Mouse (Mus musculus): ENCODE results near the gene H2-Ab1. TPM values are rescaled to one million over a fixed set of nuclear protein-coding genes. Genes with fewer than 3 reads are reported as not detected.

Gene H2-Ab1
- polyA plus RNA-seq, 1 experiment from 2014 or later, result 5.3 TPM

GRCm38 (mm10) chr17:34285371-34285770, 27.9 kb downstream of the H2-Ab1 start:
- Histone ChIP-seq H3K27ac (no peak overlapping the region), H3K36me3 (no peaks in the 10 kb centered on the region), H3K9me3 (no peaks in the 10 kb centered on the region), H3K27me3 (peaks cover 3% of the 10 kb centered on the region; the same call in 1 of the 2 replicates), H3K4me1 (no peaks in the 10 kb centered on the region; the same call in 1 of the 2 replicates), H3K4me3 (no peak overlapping the region), H3K4me2 (no peak overlapping the region), H3K9ac (no peak overlapping the region)
- 74% methylated on average over 4 of the region's 4 CpGs for WGBS
- no peak for ATAC-seq (ENCODE audit: insufficient number of reproducible peaks, insufficient read depth, low FRiP score, low TSS enrichment, low read depth)

DNA sequence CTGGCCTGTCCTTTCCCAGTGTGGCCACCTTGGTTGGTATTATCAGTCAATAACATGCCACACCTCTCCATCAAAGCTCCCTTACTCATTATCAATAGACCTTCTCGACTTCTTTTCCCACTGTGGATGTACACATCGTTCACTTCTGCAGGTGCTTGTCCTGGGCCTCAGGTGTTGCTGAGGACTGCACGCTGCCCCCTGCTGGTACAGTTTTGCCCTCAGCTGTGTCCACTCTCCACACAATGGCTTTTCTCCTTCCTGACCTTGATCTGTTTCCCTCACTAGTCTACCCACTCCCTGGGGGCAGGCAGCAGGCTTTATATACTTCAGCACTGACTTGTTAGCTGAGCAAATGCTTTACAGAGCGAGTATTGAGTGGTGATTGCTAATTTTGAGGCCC, 28.4 kb downstream of the H2-Ab1 start:
- H3K36me3 ChIP-seq, result no peaks in the 10 kb centered on the region
- no peaks in the 10 kb centered on the region; the same call in 1 of the 2 replicates for H3K4me1 ChIP-seq
- H3K27me3 ChIP-seq, result peaks cover 2% of the 10 kb centered on the region; the same call in 1 of the 2 replicates
- H3K9ac ChIP-seq, result no peak overlapping the region
- H3K9me3 ChIP-seq, result no peaks in the 10 kb centered on the region
- 42% methylated on average over 4 of the region's 4 CpGs for WGBS
- no peak overlapping the region for H3K4me3 ChIP-seq
- H3K27ac ChIP-seq, result no peak overlapping the region
- no peak for ATAC-seq (ENCODE audit: insufficient number of reproducible peaks, insufficient read depth, low FRiP score, low TSS enrichment, low read depth)
- no peak overlapping the region for H3K4me2 ChIP-seq

DNA sequence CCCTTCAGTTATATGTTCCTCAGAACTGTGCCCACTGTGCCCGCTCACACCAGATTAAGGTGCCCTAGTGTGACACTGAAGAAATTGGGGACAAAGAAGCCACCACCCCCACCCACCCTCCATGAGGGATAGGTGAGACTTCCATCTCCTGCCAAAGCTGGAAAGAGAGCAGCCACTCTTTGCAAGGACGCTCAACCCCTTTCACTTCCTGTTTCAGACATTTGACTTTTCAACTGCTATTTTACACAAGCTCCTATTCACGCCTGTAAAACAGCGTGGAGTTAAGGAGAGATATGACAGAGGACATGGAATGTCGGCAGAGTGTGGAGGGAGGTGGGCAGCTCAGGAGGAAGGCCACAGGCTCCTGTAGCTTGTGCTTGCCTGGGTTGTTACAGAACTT, 29.0 kb downstream of the H2-Ab1 start:
- 79% methylated on average over 5 of the region's 5 CpGs for WGBS
- no peak for ATAC-seq (ENCODE audit: insufficient number of reproducible peaks, insufficient read depth, low FRiP score, low TSS enrichment, low read depth)
- no peak overlapping the region for H3K9ac ChIP-seq
- no peaks in the 10 kb centered on the region for H3K27me3 ChIP-seq
- no peaks in the 10 kb centered on the region for H3K9me3 ChIP-seq
- H3K4me2 ChIP-seq, result no peak overlapping the region
- H3K4me1 ChIP-seq, result no peaks in the 10 kb centered on the region; the same call in 1 of the 2 replicates
- no peak overlapping the region for H3K27ac ChIP-seq
- H3K36me3 ChIP-seq, result no peaks in the 10 kb centered on the region
- no peak overlapping the region for H3K4me3 ChIP-seq

GRCm38 (mm10) chr17:34286999-34287398, 29.5 kb downstream of the H2-Ab1 start:
- H3K9ac ChIP-seq, result no peak overlapping the region
- no peak overlapping the region for H3K4me3 ChIP-seq
- WGBS, result 67% methylated on average over 6 of the region's 6 CpGs
- H3K4me2 ChIP-seq, result no peak overlapping the region
- H3K9me3 ChIP-seq, result no peaks in the 10 kb centered on the region
- H3K36me3 ChIP-seq, result no peaks in the 10 kb centered on the region
- H3K27me3 ChIP-seq, result no peaks in the 10 kb centered on the region
- H3K27ac ChIP-seq, result no peak overlapping the region
- H3K4me1 ChIP-seq, result no peaks in the 10 kb centered on the region; the same call in 1 of the 2 replicates
- ATAC-seq (ENCODE audit: insufficient number of reproducible peaks, insufficient read depth, low FRiP score, low TSS enrichment, low read depth), result no peak

DNA sequence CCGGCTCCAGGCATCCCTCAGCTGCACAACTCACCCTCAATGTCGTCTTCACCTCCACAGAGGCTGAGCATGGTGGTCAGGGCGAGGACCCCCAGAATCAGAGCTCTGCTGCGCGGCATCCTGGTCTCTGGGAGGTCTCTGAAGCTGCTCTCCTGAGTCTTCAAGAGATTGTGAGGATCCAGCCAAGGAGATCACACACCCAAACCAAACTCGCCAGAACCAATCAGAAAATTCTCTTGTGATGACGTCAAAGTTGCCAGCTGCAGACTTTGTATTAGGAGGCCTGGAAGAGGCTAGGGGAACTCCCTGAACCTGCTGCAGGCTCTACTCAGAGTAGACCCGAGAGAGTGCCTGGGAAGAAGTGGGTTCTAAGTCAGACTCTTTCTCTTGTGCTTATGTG, 30.2 kb downstream of the H2-Ab1 start, which contains the start of gene H2-Aa:
Gene H2-Aa (minus strand): TSS at position 176 of the 400 bp plus-strand sequence.
- ATAC-seq (ENCODE audit: insufficient number of reproducible peaks, insufficient read depth, low FRiP score, low TSS enrichment, low read depth), result no peak
- H3K4me3 ChIP-seq, result no peak within 1 kb of the TSS
- no peak within 1 kb of the TSS for H3K9ac ChIP-seq
- H3K4me2 ChIP-seq, result 0 out of 2 replicates have a peak within 1 kb of the TSS, but pooled peaks have one; percentile 24
- H3K27ac ChIP-seq, result no peak within 1 kb of the TSS
- no peaks in the 10 kb centered on the region; the same call in 1 of the 2 replicates for H3K4me1 ChIP-seq
- H3K36me3 ChIP-seq, result no peaks in the 10 kb centered on the region
- whole genome bisulfite sequencing, result 16% methylated on average over 8 of the region's 8 CpGs
- no peaks in the 10 kb centered on the region for H3K9me3 ChIP-seq
- no peaks in the 10 kb centered on the region for H3K27me3 ChIP-seq

DNA sequence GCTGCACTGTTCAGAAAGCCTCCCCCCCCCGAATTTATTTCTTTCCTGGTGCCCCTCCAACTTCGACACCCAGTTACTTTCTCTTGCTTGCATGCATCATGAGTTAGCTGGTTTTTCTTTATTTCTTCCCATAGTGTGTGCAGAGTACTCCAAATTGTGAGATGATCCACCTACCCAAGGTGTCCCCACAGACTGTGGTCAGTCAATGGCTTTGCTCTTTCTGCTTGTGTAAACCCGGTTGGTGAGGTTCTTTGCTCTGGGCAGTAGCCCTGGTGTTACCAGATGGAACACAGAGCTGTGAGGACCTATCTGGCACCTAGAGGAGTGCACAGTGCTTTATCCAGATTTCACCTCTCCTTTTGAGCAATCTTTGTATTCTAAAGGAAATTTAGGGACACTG, 30.6 kb downstream of the H2-Ab1 start:
- no peak for ATAC-seq (ENCODE audit: insufficient number of reproducible peaks, insufficient read depth, low FRiP score, low TSS enrichment, low read depth)
- Histone ChIP-seq H3K27me3 (no peaks in the 10 kb centered on the region), H3K9me3 (no peaks in the 10 kb centered on the region), H3K4me3 (no peak overlapping the region), H3K36me3 (no peaks in the 10 kb centered on the region), H3K9ac (no peak overlapping the region), H3K27ac (no peak overlapping the region), H3K4me1 (no peaks in the 10 kb centered on the region; the same call in 1 of the 2 replicates), H3K4me2 (no peak overlapping the region)
- 59% methylated on average over 3 of the region's 3 CpGs for WGBS

- 16% methylated on average over 8 of the region's 8 CpGs for WGBS
- no peak overlapping the region for H3K4me2 ChIP-seq
- no peak overlapping the region for H3K4me3 ChIP-seq
- no peak overlapping the region for H3K27ac ChIP-seq
- no peaks in the 10 kb centered on the region for H3K36me3 ChIP-seq
- H3K4me1 ChIP-seq, result no peaks in the 10 kb centered on the region; the same call in 1 of the 2 replicates
- 0 out of 2 replicates have a peak, but pooled peaks have one; percentile 64 for ATAC-seq (ENCODE audit: insufficient number of reproducible peaks, insufficient read depth, low FRiP score, low TSS enrichment, low read depth)
- H3K27me3 ChIP-seq, result no peaks in the 10 kb centered on the region
- no peaks in the 10 kb centered on the region for H3K9me3 ChIP-seq
- no peak overlapping the region for H3K9ac ChIP-seq
Observed at GRCm38 (mm10) chr17:34291609-34292008, 34.1 kb downstream of the H2-Ab1 start.

DNA sequence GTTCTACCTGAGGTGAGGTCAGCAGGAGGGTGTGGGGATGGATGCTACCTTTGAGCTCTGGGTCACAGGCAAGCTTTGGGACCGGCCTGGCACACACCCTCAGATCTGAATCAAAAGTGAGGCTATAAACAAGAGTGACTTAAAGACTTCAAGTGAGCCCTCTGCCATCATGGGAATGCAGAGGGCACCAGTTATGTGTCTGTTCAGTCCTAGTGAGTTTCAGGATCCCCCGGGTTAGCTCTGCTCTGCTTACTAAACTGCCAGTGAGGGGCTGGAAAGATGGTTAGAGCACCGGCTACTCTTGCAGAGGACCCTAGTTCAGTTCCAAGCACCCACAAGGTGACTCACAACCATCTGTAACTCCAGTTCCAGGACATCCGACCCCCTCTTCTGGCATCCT, 35.1 kb downstream of the H2-Ab1 start:
- Histone ChIP-seq H3K36me3 (no peaks in the 10 kb centered on the region), H3K9me3 (no peaks in the 10 kb centered on the region), H3K9ac (no peak overlapping the region), H3K4me3 (no peak overlapping the region), H3K4me1 (no peaks in the 10 kb centered on the region; the same call in 1 of the 2 replicates), H3K27me3 (no peaks in the 10 kb centered on the region), H3K4me2 (no peak overlapping the region), H3K27ac (no peak overlapping the region)
- no peak for ATAC-seq (ENCODE audit: insufficient number of reproducible peaks, insufficient read depth, low FRiP score, low TSS enrichment, low read depth)
- 91% methylated on average over 4 of the region's 4 CpGs for WGBS

- Histone ChIP-seq H3K4me2 (no peak overlapping the region), H3K4me3 (no peak overlapping the region), H3K27me3 (no peaks in the 10 kb centered on the region), H3K4me1 (no peaks in the 10 kb centered on the region), H3K9ac (no peak overlapping the region), H3K36me3 (no peaks in the 10 kb centered on the region), H3K9me3 (no peaks in the 10 kb centered on the region), H3K27ac (no peak overlapping the region)
- ATAC-seq (ENCODE audit: insufficient number of reproducible peaks, insufficient read depth, low FRiP score, low TSS enrichment, low read depth), result no peak
- 55% methylated on average over 2 of the region's 2 CpGs for WGBS
Observed at GRCm38 (mm10) chr17:34293533-34293932, 36.0 kb downstream of the H2-Ab1 start.

DNA sequence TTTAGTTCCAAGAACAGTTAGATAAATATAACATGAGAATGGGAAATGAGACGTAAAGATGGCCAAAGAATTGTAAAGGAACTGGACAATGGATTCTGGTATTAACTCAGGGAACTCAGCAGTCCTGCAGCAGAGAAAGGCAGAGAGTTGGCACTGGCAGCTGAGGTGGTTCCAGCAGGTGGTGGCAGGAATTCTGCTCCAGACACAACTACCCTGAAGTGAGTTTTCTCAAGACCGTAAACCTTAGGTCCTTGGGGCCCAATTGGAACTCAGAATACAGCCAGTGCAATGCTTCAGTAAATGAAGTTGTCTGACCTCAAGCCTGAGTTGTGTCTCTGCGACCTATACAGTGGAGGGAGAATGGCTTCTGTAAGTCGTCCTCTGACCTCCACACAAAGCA, 36.8 kb downstream of the H2-Ab1 start:
- 75% methylated on average over 4 of the region's 4 CpGs for WGBS
- H3K27me3 ChIP-seq, result no peaks in the 10 kb centered on the region
- H3K4me2 ChIP-seq, result no peak overlapping the region
- no peaks in the 10 kb centered on the region for H3K4me1 ChIP-seq
- no peak overlapping the region for H3K27ac ChIP-seq
- no peaks in the 10 kb centered on the region for H3K36me3 ChIP-seq
- H3K4me3 ChIP-seq, result no peak overlapping the region
- no peaks in the 10 kb centered on the region for H3K9me3 ChIP-seq
- ATAC-seq (ENCODE audit: insufficient number of reproducible peaks, insufficient read depth, low FRiP score, low TSS enrichment, low read depth), result no peak
- H3K9ac ChIP-seq, result no peak overlapping the region

DNA sequence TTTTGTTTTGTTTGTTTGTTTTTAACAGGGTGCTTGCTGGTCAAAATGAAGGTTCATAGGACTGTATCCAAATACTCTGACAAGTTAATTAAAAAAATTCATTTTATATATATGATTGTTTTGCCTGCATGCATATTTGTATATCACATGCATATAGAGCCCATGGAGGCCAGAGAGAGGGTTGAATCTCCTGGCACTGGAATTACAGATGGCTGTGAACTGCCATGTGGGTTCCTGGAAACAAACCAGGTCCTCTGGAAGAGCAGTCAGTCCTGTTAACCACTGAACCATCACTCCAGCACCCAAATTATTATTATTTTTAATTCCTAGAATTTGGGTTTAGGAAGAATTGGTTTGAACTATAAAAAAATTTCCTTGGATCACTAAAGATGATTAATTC, 37.8 kb downstream of the H2-Ab1 start:
- H3K27me3 ChIP-seq, result no peaks in the 10 kb centered on the region
- no peaks in the 10 kb centered on the region for H3K9me3 ChIP-seq
- no peak overlapping the region for H3K27ac ChIP-seq
- no peaks in the 10 kb centered on the region for H3K4me1 ChIP-seq
- ATAC-seq (ENCODE audit: insufficient number of reproducible peaks, insufficient read depth, low FRiP score, low TSS enrichment, low read depth), result no peak
- H3K9ac ChIP-seq, result no peak overlapping the region
- H3K4me2 ChIP-seq, result no peak overlapping the region
- H3K36me3 ChIP-seq, result no peaks in the 10 kb centered on the region
- H3K4me3 ChIP-seq, result no peak overlapping the region

GRCm38 (mm10) chr17:34295891-34296794, 38.7 kb downstream of the H2-Ab1 start:
- Histone ChIP-seq H3K36me3 (no peaks in the 10 kb centered on the region), H3K4me1 (no peaks in the 10 kb centered on the region), H3K9me3 (no peaks in the 10 kb centered on the region), H3K27me3 (no peaks in the 10 kb centered on the region), H3K4me2 (peak overlapping the region; percentile 56), H3K27ac (no peak overlapping the region), H3K9ac (0 out of 2 replicates have a peak overlapping the region, but pooled peaks have one; percentile 11), H3K4me3 (peak overlapping the region; percentile 38)
- no peak for ATAC-seq (ENCODE audit: insufficient number of reproducible peaks, insufficient read depth, low FRiP score, low TSS enrichment, low read depth)
- 20% methylated on average over 23 of the region's 23 CpGs for WGBS
